Mouse (Mus musculus) embryo, embryonic 11 days (tissue): ENCODE results near the gene Jpt1.
"Not testable (repeated sequence)": the region's sequence is repeated elsewhere in the genome, so short reads cannot be mapped to it uniquely, and the experiment has no call there.

ENCODE experiments used
- DNase-seq: peaks from one replicate; pipeline ENCODE4 v3.0.0-alpha.2; 2015

Jpt1 gene

GRCm38 (mm10) chr11:115512004-115512403 is 2.2 kb downstream of the Jpt1 start:
- DNase-seq: peak; percentile 35

GRCm38 (mm10) chr11:115511121-115511520 is 3.1 kb downstream of the Jpt1 start:
- DNase-seq: no peak

GRCm38 (mm10) chr11:115510507-115510888 is 3.7 kb downstream of the Jpt1 start:
- DNase-seq: no peak

- DNase-seq: peak; percentile 39
Measured at GRCm38 (mm10) chr11:115509773-115510506, 4.2 kb downstream of the Jpt1 start.

- no peak for DNase-seq
Measured at GRCm38 (mm10) chr11:115508061-115508460, 6.1 kb downstream of the Jpt1 start.

GRCm38 (mm10) chr11:115506586-115506985 is 7.6 kb downstream of the Jpt1 start:
- DNase-seq: no peak

- no peak for DNase-seq
Measured at GRCm38 (mm10) chr11:115502636-115503035, 11.6 kb downstream of the Jpt1 start.

- DNase-seq: not testable (repeated sequence)
Measured at GRCm38 (mm10) chr11:115496559-115496958, 17.6 kb downstream of the Jpt1 start.

- DNase-seq: no peak
Measured at GRCm38 (mm10) chr11:115492387-115492786, 21.8 kb downstream of the Jpt1 start.

GRCm38 (mm10) chr11:115491356-115492083 is 22.7 kb downstream of the Jpt1 start, which contains the start of gene Nt5c:
TSS of gene Nt5c (minus strand) at chr11:115491862.
- DNase-seq: peak; percentile 88

- no peak for DNase-seq
Measured at GRCm38 (mm10) chr11:115490441-115491355, 23.5 kb downstream of the Jpt1 start.

GRCm38 (mm10) chr11:115488551-115489104 is 25.6 kb downstream of the Jpt1 start:
- no peak for DNase-seq

GRCm38 (mm10) chr11:115485155-115485554 is 29.0 kb downstream of the Jpt1 start:
- DNase-seq: peak; percentile 71

- peak; percentile 76 for DNase-seq
Measured at GRCm38 (mm10) chr11:115483726-115484125, 30.5 kb downstream of the Jpt1 start.

GRCm38 (mm10) chr11:115483278-115483677 is 30.9 kb downstream of the Jpt1 start:
- no peak for DNase-seq

GRCm38 (mm10) chr11:115481553-115482259 is 32.5 kb downstream of the Jpt1 start:
- no peak for DNase-seq

- no peak for DNase-seq
Measured at GRCm38 (mm10) chr11:115478296-115478938, 35.8 kb downstream of the Jpt1 start.

- not testable (repeated sequence) for DNase-seq
Measured at GRCm38 (mm10) chr11:115477388-115477787, 36.8 kb downstream of the Jpt1 start.

- not testable (repeated sequence) for DNase-seq
Measured at GRCm38 (mm10) chr11:115476630-115477029, 37.6 kb downstream of the Jpt1 start.

- no peak for DNase-seq
Measured at GRCm38 (mm10) chr11:115475758-115476237, 38.4 kb downstream of the Jpt1 start.

GRCm38 (mm10) chr11:115475025-115475757 is 39.0 kb downstream of the Jpt1 start, which contains the start of gene Armc7:
TSS of gene Armc7 (plus strand) at chr11:115475667.
- DNase-seq: peak; percentile 99
